Mouse (Mus musculus) midbrain, embryonic 14.5 days (tissue): ENCODE measurements around the gene Polg. TPM values are rescaled to one million over a fixed set of nuclear protein-coding genes. Genes with fewer than 3 reads are reported as not detected.
A peak's percentile ranks its signal among the peaks of the same experiment; 100 is the strongest.

ENCODE experiments used
- ATAC-seq: fragments of 200-750 bp; cut with Nextera tagmentation; 2 replicates; pipeline ENCODE4 v1.8.0; 2017; ENCODE audit warnings: moderate number of reproducible peaks, moderate library complexity; ENCODE audit not compliant: low FRiP score, low TSS enrichment
- DNase-seq: peaks from one replicate; pipeline ENCODE4 v3.0.0-alpha.2; 2015
- H3K27ac ChIP-seq: fragments of 300-500 bp; sonication (generic); replicated peaks from 2 replicates; pipeline ENCODE4 v1.5.1; 2014; ENCODE audit warnings: mild to moderate bottlenecking, low read depth, low read length, moderate library complexity
- H3K27me3 ChIP-seq: fragments of 300-500 bp; sonication (generic); 2 replicates; pipeline ENCODE4 v1.6.1; 2014; ENCODE audit warnings: low read length, control low read depth, mixed read lengths; ENCODE audit not compliant: control insufficient read depth, insufficient read depth
- H3K36me3 ChIP-seq: fragments of 300-500 bp; sonication (generic); 2 replicates; pipeline ENCODE4 v1.6.1; 2014; ENCODE audit warnings: low read length, control low read depth; ENCODE audit not compliant: control insufficient read depth, insufficient read depth
- H3K4me1 ChIP-seq: fragments of 300-500 bp; sonication (generic); 2 replicates; pipeline ENCODE4 v1.6.1; 2014; ENCODE audit warnings: mild to moderate bottlenecking, antibody characterized with exemption, low read length, control low read depth; ENCODE audit not compliant: control insufficient read depth, insufficient read depth
- H3K4me2 ChIP-seq: fragments of 300-500 bp; sonication (generic); 2 replicates; pipeline ENCODE4 v1.6.1; 2014; ENCODE audit warnings: mild to moderate bottlenecking, low read length, moderate library complexity
- H3K4me3 ChIP-seq: fragments of 300-500 bp; sonication (generic); replicated peaks from 2 replicates; pipeline ENCODE4 v1.5.1; 2014; ENCODE audit warnings: low read depth, low read length
- H3K9ac ChIP-seq: fragments of 300-500 bp; sonication (generic); replicated peaks from 2 replicates; pipeline ENCODE4 v1.6.1; 2014; ENCODE audit warnings: mild to moderate bottlenecking, low read length, moderate library complexity
- H3K9me3 ChIP-seq: fragments of 300-500 bp; sonication (generic); 2 replicates; pipeline ENCODE4 v1.6.1; 2016; ENCODE audit warnings: low read length, control low read depth, mixed read lengths; ENCODE audit not compliant: control insufficient read depth
- WGBS: fragments of 180-500 bp; shearing (Covaris S2); extraction: QIAGEN DNeasy Blood & Tissue Kit; methylation state at CpG from one replicate; pipeline ENCODE4 v1.1.7; 2014; 5-methylcytosine and 5-hydroxymethylcytosine counted together
- polyA plus RNA-seq: library from polyadenylated mRNA; unstranded; fragments of >200 nt; fragmentation: Nextera tagmentation; extraction: Ambion mirVana; gene quantifications from 2 replicates; pipeline ENCODE4 v1.2.1, GENCODE M21; 2014

The Polg gene
- polyA plus RNA-seq, 1 experiment from 2014 or later = 24.7 TPM

DNA sequence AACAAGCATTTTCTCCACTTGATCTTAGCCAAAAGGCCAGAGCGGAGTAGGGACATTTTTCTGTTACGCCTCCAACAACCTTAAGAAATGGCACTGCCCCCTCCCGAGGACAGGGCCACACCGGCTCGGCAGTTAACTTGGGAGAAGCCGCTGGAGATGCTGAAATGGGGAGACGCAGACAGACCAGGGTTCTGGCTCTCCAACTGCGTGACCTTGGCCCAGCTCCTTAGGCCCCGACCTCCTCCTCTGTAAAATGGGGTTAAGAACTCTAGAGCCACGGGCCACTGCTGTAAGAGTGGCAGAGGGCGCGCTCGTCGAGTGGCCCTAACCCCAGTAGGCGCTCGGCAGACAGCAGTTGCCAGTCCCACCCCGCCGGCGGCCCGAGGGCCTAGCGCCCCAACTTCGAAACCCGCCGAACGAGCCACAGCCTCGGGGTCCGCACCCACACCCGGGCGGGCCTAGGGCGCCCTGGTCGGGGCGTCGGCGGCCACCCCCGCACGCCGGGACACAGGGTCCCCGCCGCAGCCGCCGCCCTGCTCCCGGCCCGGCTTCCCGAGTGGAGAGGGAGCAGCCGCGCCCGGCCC lies 609 bp downstream of the Polg start:
- Histone ChIP-seq H3K4me3 (peak overlapping the region; percentile 89), H3K27ac (peak overlapping the region; percentile 82), H3K27me3 (0 out of 2 replicates have a peak, but pooled peaks cover 5% of the 10 kb centered on the region), H3K9ac (peak overlapping the region; percentile 78), H3K4me2 (peak overlapping the region; percentile 69), H3K4me1 (peaks cover 19% of the 10 kb centered on the region), H3K36me3 (peaks cover 22% of the 10 kb centered on the region), H3K9me3 (no peaks in the 10 kb centered on the region)
- under 1% methylated on average over 46 of the region's 47 CpGs for WGBS
- DNase-seq = peak; percentile 50
- no peak; the same call in none of the 2 replicates for ATAC-seq

DNA sequence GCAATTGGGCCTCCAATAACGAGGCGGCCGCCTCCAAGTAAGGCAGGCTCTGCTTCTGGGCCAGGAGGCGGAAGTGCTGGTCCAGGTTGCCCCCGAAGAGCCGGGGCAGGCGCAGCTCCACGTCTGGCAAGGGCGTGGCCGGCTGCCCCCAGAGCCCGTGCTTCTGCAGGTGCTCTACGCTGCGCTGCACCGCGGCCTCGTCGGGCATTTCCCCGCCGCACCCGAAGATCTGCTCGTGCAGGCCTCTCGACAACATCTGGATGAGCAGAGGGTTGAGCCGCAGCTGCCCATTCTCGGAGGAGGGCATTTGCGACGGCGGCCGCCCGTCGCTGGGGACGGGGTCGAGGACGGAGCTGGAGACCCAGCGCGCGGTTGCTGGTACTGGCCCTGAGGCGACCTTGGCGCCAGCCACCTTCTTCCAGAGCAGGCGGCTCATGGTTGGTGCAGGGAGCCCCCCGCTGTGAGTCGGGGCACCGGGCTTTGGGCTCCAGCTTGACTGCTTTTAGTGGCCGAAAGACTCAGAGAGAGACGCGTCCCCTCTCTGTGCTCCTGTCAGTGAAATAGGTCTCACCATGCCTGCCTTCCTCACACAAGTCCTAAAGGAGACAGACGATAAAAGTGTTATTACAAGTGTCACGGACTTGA lies 1.3 kb downstream of the Polg start:
- WGBS = 7% methylated on average over 47 of the region's 47 CpGs
- no peak overlapping the region for H3K27ac ChIP-seq

DNA sequence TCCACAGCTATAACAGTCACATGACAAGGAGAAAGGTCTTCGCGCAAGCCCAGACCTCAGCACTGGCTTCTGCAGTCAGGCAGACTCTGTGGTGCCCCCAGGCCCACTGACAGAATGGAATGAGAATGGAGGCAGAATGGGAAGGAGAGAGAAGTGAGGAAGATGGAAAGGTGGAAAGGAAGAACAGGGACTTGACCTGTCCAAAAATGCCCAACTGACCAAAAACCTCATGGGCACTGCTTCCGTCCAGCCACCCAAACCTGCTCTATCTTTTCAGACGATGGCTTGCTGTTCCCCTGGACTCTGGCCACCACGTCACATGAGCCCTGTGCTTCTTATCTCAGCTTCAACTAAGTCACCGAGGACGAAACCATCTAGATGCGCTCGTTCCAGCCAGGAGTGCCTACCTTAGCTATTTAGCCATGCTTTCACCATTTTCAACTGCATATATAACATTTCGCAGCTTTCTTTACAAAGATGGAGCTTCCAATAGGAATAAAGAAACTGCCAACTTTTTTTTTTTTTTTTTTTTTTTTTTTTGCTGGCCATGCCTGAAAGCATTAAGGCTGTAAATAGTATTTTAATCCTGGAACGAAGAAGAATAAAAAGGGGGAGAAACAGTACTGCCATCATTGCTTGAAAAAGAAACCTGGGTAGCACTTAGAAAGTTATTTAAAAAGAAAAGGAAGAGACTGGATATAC lies 2.6 kb downstream of the Polg start:
- DNase-seq = no peak
- H3K36me3 ChIP-seq = peaks cover 43% of the 10 kb centered on the region
- no peak overlapping the region for H3K27ac ChIP-seq
- no peaks in the 10 kb centered on the region for H3K9me3 ChIP-seq
- H3K4me2 ChIP-seq = no peak overlapping the region; the same call in 1 of the 2 replicates
- H3K4me3 ChIP-seq = no peak overlapping the region
- H3K9ac ChIP-seq = no peak overlapping the region
- 0 out of 2 replicates have a peak, but pooled peaks cover under 1% of the 10 kb centered on the region for H3K27me3 ChIP-seq
- peaks cover 19% of the 10 kb centered on the region for H3K4me1 ChIP-seq
- no peak for ATAC-seq
- 93% methylated on average over 11 of the region's 11 CpGs for WGBS

More for the DNA sequence above, 1.3 kb downstream of the Polg start:
- H3K9ac ChIP-seq = peak overlapping the region; percentile 78
- H3K9me3 ChIP-seq = no peaks in the 10 kb centered on the region
- ATAC-seq = no peak
- H3K4me2 ChIP-seq = peak overlapping the region; percentile 69
- H3K27me3 ChIP-seq = 0 out of 2 replicates have a peak, but pooled peaks cover 5% of the 10 kb centered on the region
- DNase-seq = peak; percentile 42
- H3K36me3 ChIP-seq = peaks cover 29% of the 10 kb centered on the region
- H3K4me1 ChIP-seq = peaks cover 19% of the 10 kb centered on the region
- H3K4me3 ChIP-seq = peak overlapping the region; percentile 89

DNA sequence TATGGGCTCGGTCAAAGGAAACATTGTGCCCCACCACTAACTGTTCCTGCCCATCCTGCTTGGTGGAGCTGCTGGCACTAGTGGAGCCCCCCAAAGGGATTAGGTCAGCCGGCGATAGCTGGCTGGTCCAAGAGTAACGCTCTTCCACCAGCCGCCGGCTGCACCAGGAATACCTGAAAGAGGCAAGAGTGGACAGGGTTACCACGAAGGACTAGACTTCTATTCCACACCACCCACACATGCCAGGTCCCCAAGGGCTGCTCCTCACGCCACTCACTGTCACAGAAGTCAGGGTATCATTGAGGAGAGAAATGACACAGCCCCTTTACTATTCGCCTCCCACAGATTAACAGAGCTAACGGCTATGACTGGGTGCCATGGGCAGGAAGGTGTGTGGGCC lies 4.4 kb downstream of the Polg start:
- Histone ChIP-seq H3K27ac (no peak overlapping the region), H3K9me3 (no peaks in the 10 kb centered on the region), H3K4me3 (no peak overlapping the region), H3K9ac (no peak overlapping the region), H3K27me3 (no peaks in the 10 kb centered on the region), H3K36me3 (peaks cover 61% of the 10 kb centered on the region), H3K4me1 (peaks cover 9% of the 10 kb centered on the region), H3K4me2 (no peak overlapping the region)
- WGBS = 95% methylated on average over 10 of the region's 10 CpGs
- DNase-seq (no peak), ATAC-seq (no peak)

DNA sequence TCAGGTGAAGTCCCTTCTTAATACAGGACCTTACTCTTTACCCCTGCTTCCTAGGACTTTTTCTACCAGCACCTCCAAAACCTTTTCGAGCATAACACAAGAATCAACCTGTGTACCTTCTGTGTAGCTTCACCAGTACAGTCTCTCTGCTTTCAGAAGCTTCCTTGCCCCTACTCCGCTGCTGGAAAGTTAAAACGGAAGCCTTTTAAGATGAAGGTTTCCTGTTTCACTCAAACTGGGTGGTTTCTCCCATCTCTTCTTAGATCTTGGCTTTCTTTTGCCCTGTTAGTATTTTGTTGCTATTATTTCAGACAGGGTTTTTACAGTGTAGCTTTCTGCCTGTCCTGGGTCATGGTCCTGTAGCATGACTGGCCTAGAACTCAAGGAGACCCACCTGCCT lies 18.7 kb downstream of the Polg start:
- Histone ChIP-seq H3K4me1 (no peaks in the 10 kb centered on the region), H3K4me2 (no peak overlapping the region), H3K9ac (no peak overlapping the region), H3K4me3 (no peak overlapping the region), H3K27ac (no peak overlapping the region), H3K36me3 (peaks cover 62% of the 10 kb centered on the region), H3K27me3 (no peaks in the 10 kb centered on the region), H3K9me3 (no peaks in the 10 kb centered on the region)
- ATAC-seq = no peak
- no peak for DNase-seq
- WGBS = 91% methylated on average over 3 of the region's 3 CpGs

DNA sequence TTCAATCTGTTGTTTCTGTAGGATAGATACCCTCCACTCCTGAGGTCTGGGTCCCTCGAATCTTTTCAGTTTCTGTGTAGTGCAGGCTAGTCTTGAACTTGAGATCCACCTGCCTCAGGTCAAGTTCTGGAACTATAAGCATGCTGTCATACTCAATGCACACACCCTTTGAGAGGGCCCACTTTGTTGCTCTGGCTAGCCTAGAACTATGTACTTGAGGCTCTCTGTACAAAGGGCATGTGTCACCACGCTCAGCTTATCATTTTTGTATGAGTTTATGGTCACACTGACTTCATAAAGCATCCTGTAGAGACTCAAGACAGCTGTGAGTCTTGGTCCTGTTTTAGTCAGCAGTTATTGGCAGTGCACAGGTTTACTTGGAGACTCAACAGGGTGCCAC lies 19.1 kb downstream of the Polg start:
- H3K4me1 ChIP-seq = no peaks in the 10 kb centered on the region
- ATAC-seq = no peak
- H3K36me3 ChIP-seq = peaks cover 57% of the 10 kb centered on the region

DNA sequence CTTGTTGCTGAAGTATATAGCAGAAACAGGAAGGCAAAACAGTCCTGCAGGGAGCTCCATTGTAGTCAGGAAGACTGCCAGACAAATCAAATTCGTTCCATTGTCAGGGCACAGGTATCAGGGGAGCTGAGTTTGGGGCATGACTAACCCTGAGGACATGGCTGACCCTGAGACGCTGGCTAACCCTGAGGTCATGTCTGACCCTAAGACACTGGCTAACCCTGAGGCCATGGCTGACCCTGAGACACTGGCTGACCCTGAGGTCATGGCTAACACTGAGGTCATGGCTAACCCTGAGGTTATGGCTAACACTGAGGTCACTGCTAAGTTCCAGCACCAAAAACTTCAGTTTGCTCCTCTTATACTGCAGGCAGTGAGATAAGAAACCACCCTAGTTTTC lies 26.1 kb downstream of the Polg start:
- Histone ChIP-seq H3K4me1 (no peaks in the 10 kb centered on the region), H3K27ac (no peak overlapping the region), H3K9ac (no peak overlapping the region), H3K27me3 (no peaks in the 10 kb centered on the region), H3K9me3 (no peaks in the 10 kb centered on the region), H3K4me2 (no peak overlapping the region), H3K36me3 (peaks cover under 1% of the 10 kb centered on the region; the same call in 1 of the 2 replicates), H3K4me3 (no peak overlapping the region)
- ATAC-seq = no peak
- DNase-seq = no peak
- 84% methylated on average over 2 of the region's 2 CpGs for WGBS

More for the DNA sequence above, 19.1 kb downstream of the Polg start:
- no peak overlapping the region for H3K4me2 ChIP-seq
- no peak overlapping the region for H3K27ac ChIP-seq
- H3K27me3 ChIP-seq = no peaks in the 10 kb centered on the region
- 93% methylated on average over 2 of the region's 2 CpGs for WGBS
- no peak overlapping the region for H3K4me3 ChIP-seq
- H3K9me3 ChIP-seq = no peaks in the 10 kb centered on the region
- no peak overlapping the region for H3K9ac ChIP-seq
- no peak for DNase-seq

DNA sequence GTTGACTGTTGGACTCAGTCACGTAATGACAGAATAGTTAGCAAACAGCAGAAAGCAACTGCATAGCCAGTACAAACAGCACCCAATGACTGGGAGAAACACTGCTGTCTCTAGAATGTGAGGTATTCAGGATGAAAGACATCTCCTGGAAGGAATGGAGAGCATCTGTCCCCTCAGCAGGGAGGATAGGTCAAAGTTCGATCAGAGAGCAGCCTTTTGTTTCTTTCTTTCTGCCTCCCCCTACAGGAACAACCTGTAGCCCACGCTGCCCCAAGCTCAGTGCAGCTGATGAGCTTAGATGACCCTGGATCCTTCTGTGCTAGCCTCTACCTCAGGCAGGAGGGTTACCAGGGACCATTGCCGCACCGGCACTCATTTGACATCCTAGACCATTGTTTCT lies 37.9 kb downstream of the Polg start:
- 62% methylated on average over 5 of the region's 5 CpGs for WGBS
- H3K27ac ChIP-seq = no peak overlapping the region
- ATAC-seq (no peak), DNase-seq (no peak)
- H3K4me1 ChIP-seq = no peaks in the 10 kb centered on the region
- H3K9me3 ChIP-seq = no peaks in the 10 kb centered on the region
- H3K4me2 ChIP-seq = no peak overlapping the region
- no peak overlapping the region for H3K9ac ChIP-seq
- H3K36me3 ChIP-seq = no peaks in the 10 kb centered on the region
- no peaks in the 10 kb centered on the region for H3K27me3 ChIP-seq
- H3K4me3 ChIP-seq = no peak overlapping the region
